Mouse (Mus musculus): ENCODE results near the gene Apc2. TPM values are rescaled to one million over a fixed set of nuclear protein-coding genes. Genes with fewer than 3 reads are reported as not detected.

Apc2 gene
- polyA plus RNA-seq, 1 experiment = not detected

- peak overlapping the region; percentile 56 for H3K4me3 ChIP-seq (replicated peaks)
- no peaks in the 10 kb centered on the region for H3K9me3 ChIP-seq (ENCODE audit: control insufficient read depth, low read length)
- peaks cover 96% of the 10 kb centered on the region for H3K36me3 ChIP-seq (ENCODE audit: control insufficient read depth)
- H3K27me3 ChIP-seq (ENCODE audit: control insufficient read depth) = no peaks in the 10 kb centered on the region
- TF ChIP-seq GATA1 (IDR thresholded peaks at IDR 0.05; ENCODE audit: low read length) = no peak
- no peak; the same call in 2 of the 3 replicates for TF ChIP-seq TAL1 (IDR thresholded peaks at IDR 0.05; ENCODE audit: low read length)
- peaks cover 80% of the 10 kb centered on the region for H3K4me1 ChIP-seq (ENCODE audit: control insufficient read depth)
Measured at GRCm38 (mm10) chr10:80271870-80272585, 23.7 kb upstream of the Apc2 start.

GRCm38 (mm10) chr10:80273847-80274246 lies 21.9 kb upstream of the Apc2 start:
- peaks cover 63% of the 10 kb centered on the region for H3K4me1 ChIP-seq (ENCODE audit: control insufficient read depth)
- H3K27me3 ChIP-seq (ENCODE audit: control insufficient read depth) = no peaks in the 10 kb centered on the region
- H3K36me3 ChIP-seq (ENCODE audit: control insufficient read depth) = peaks cover 97% of the 10 kb centered on the region
- TF ChIP-seq TAL1 (IDR thresholded peaks at IDR 0.05; ENCODE audit: low read length) = no peak
- H3K9me3 ChIP-seq (ENCODE audit: control insufficient read depth, low read length) = no peaks in the 10 kb centered on the region
- no peak overlapping the region for H3K4me3 ChIP-seq (replicated peaks)

DNA sequence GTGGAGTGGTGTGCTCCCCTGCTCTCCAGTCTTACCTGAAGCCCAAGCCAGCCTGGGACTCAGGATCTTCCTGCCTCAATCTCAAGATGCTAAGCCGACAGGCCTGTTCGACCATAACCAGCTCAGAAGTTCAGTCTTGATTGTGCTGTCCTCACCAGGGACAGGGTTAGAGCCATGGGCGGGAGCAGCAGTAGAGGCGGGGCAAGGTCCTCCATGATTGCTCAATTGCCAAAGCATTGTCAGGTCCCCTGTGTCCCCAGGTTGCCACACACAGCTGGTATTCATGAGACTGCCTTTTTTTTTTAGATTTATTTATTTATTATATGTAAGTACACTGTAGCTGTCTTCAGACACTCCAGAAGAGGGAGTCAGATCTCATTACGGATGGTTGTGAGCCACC lies 19.5 kb upstream of the Apc2 start:
- no peaks in the 10 kb centered on the region for H3K9me3 ChIP-seq (ENCODE audit: control insufficient read depth, low read length)
- TF ChIP-seq TAL1 (IDR thresholded peaks at IDR 0.05; ENCODE audit: low read length) = no peak
- TF ChIP-seq GATA1 (IDR thresholded peaks at IDR 0.05; ENCODE audit: low read length) = no peak
- H3K4me3 ChIP-seq (replicated peaks) = no peak overlapping the region
- H3K27me3 ChIP-seq (ENCODE audit: control insufficient read depth) = no peaks in the 10 kb centered on the region
- H3K4me1 ChIP-seq (ENCODE audit: control insufficient read depth) = peaks cover 44% of the 10 kb centered on the region
- peaks cover 97% of the 10 kb centered on the region for H3K36me3 ChIP-seq (ENCODE audit: control insufficient read depth)

DNA sequence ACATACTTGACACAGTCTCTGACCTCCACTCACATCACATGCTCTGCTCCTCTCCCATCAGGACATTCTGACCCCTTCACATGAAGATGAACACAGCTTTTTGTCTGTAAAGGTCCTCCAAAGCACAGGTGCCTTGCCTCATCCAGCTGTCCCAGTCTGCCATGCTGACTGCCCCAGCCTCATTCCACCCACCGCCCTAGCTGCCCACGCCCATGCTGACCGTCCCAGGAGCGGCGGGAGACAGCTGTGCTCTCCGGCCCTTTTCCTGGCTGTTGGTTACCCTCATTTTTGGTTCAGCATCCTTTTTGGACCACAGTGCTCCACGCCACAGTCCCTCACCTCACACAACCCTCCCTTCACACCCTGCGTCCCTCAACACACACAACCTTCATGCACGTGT lies 17.4 kb upstream of the Apc2 start:
- H3K27me3 ChIP-seq (ENCODE audit: control insufficient read depth) = no peaks in the 10 kb centered on the region
- H3K36me3 ChIP-seq (ENCODE audit: control insufficient read depth) = peaks cover 99% of the 10 kb centered on the region
- H3K4me3 ChIP-seq (replicated peaks) = no peak overlapping the region
- H3K4me1 ChIP-seq (ENCODE audit: control insufficient read depth) = peaks cover 37% of the 10 kb centered on the region
- TF ChIP-seq TAL1 (IDR thresholded peaks at IDR 0.05; ENCODE audit: low read length) (no peak), GATA1 (IDR thresholded peaks at IDR 0.05; ENCODE audit: low read length) (no peak)
- H3K9me3 ChIP-seq (ENCODE audit: control insufficient read depth, low read length) = no peaks in the 10 kb centered on the region

DNA sequence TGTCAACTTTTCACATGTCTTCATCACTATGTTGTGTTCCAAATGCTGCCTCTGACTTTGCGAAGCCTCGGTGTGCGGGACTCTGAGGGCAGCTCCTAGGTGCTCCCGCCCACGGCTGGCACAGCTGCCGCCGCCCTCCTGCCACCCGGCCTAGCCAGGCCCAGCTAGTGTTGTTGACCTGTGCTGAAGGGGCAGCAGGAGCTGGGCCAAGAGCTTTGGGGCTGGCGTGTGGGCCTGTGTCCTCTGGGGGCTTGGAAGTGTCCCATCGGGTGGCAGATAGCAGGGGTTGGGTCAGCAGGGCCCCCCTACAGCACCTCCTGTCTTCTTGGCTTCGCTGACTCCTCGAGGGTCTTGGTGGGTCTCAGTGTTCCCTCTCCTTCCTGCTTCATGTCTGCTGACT lies 16.5 kb upstream of the Apc2 start:
- H3K9me3 ChIP-seq (ENCODE audit: control insufficient read depth, low read length) = no peaks in the 10 kb centered on the region
- peaks cover 28% of the 10 kb centered on the region for H3K4me1 ChIP-seq (ENCODE audit: control insufficient read depth)
- no peak for TF ChIP-seq GATA1 (IDR thresholded peaks at IDR 0.05; ENCODE audit: low read length)
- TF ChIP-seq TAL1 (IDR thresholded peaks at IDR 0.05; ENCODE audit: low read length) = no peak
- peaks cover 99% of the 10 kb centered on the region for H3K36me3 ChIP-seq (ENCODE audit: control insufficient read depth)
- no peaks in the 10 kb centered on the region for H3K27me3 ChIP-seq (ENCODE audit: control insufficient read depth)
- no peak overlapping the region for H3K4me3 ChIP-seq (replicated peaks)

DNA sequence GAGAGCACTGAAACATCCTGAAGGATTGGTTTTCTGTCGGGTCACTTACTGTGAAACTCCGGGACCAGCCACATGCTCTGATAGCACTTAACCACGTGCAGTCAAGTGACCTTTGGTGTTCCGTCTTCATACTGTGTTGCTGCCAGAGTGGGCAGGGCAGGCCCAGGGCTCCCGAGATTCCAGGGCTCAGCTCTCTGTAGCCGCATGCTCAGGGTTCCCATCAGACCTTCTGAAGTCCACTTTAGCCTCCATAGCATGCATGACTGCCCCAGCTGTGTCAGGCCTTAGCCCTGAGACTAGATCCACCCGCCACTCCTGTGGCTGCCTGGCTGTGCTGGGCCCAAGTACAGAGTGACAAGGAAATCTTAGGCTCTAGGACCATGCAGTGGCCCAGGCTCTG lies 14.5 kb upstream of the Apc2 start:
- Histone ChIP-seq H3K4me1 (ENCODE audit: control insufficient read depth) (peaks cover 21% of the 10 kb centered on the region), H3K27me3 (ENCODE audit: control insufficient read depth) (no peaks in the 10 kb centered on the region), H3K4me3 (replicated peaks) (no peak overlapping the region), H3K36me3 (ENCODE audit: control insufficient read depth) (peaks cover 99% of the 10 kb centered on the region), H3K9me3 (ENCODE audit: control insufficient read depth, low read length) (no peaks in the 10 kb centered on the region)
- TF ChIP-seq GATA1 (IDR thresholded peaks at IDR 0.05; ENCODE audit: low read length) (no peak), TAL1 (IDR thresholded peaks at IDR 0.05; ENCODE audit: low read length) (no peak)

DNA sequence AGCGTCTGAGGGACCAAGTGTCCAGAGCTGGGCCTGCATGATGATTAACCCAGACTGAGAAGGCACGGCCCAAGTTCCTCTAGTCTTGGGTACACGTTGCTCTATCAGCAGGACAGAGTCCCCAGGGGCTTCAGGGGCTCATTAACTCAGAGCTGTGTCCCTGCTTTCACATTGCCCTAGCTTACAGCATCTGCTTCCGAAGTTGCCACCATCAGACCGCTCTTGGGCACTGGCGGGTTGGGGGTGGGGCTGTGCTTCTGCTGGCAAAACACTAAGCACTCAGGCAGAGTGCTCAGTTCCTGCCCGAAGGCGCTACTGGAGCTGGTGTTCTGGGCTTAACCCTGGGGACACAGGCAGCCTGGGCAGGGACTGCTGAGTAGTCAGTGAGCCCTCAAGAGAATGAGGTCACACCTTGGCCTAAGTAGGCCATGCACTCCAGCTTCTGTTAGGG lies 13.8 kb upstream of the Apc2 start:
- no peak for TF ChIP-seq TAL1 (IDR thresholded peaks at IDR 0.05; ENCODE audit: low read length)
- TF ChIP-seq GATA1 (IDR thresholded peaks at IDR 0.05; ENCODE audit: low read length) = no peak
- H3K27me3 ChIP-seq (ENCODE audit: control insufficient read depth) = no peaks in the 10 kb centered on the region
- peaks cover 99% of the 10 kb centered on the region for H3K36me3 ChIP-seq (ENCODE audit: control insufficient read depth)
- no peaks in the 10 kb centered on the region for H3K9me3 ChIP-seq (ENCODE audit: control insufficient read depth, low read length)
- no peak overlapping the region for H3K4me3 ChIP-seq (replicated peaks)
- peaks cover 21% of the 10 kb centered on the region for H3K4me1 ChIP-seq (ENCODE audit: control insufficient read depth)

GRCm38 (mm10) chr10:80282481-80283441 lies 13.0 kb upstream of the Apc2 start:
- TF ChIP-seq GATA1 (IDR thresholded peaks at IDR 0.05; ENCODE audit: low read length) (no peak), TAL1 (IDR thresholded peaks at IDR 0.05; ENCODE audit: low read length) (no peak)
- Histone ChIP-seq H3K9me3 (ENCODE audit: control insufficient read depth, low read length) (no peaks in the 10 kb centered on the region), H3K27me3 (ENCODE audit: control insufficient read depth) (no peaks in the 10 kb centered on the region), H3K36me3 (ENCODE audit: control insufficient read depth) (peaks cover 99% of the 10 kb centered on the region), H3K4me1 (ENCODE audit: control insufficient read depth) (peaks cover 21% of the 10 kb centered on the region), H3K4me3 (replicated peaks) (no peak overlapping the region)

Data from erythroblast, embryonic 14.5 days (primary cell).